Mouse (Mus musculus): ENCODE results near the gene Cacna1a. TPM values are rescaled to one million over a fixed set of nuclear protein-coding genes. Genes with fewer than 3 reads are reported as not detected.
A peak's percentile ranks its signal among the peaks of the same experiment; 100 is the strongest.
"Not testable (repeated sequence)": the region's sequence is repeated elsewhere in the genome, so short reads cannot be mapped to it uniquely, and the experiment has no call there.

Cacna1a gene
- polyA plus RNA-seq, 1 experiment from 2014 or later, result 6.0 TPM

DNA sequence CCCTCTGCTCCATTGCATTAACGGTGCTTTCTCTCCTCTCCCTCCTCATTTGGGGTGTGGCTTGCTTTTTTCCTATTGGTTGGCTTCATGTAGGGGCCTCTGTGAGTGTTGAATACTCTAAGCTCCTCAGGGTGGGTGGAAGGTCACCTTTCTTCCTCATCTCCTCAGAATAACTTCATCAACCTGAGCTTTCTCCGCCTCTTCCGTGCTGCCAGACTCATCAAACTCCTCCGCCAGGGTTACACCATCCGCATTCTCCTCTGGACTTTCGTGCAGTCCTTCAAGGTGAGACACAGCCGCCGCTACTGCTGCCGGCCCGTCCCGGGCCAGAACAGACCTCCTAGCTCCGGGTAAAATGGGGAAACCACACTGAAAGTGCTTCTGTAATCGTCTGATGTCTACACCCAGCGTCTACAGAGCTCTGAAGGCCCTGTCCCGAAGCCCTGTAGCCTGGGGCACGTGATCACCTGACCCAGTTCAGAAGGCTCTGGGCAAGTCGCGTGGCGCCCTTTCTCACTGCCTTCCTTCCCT lies 213.0 kb downstream of the Cacna1a start:
- Histone ChIP-seq H3K36me3 (replicated peaks; ENCODE audit: control insufficient read depth, insufficient read depth, low read depth, low read length) (no peaks in the 10 kb centered on the region), H3K4me1 (ENCODE audit: control insufficient read depth, insufficient read depth, low read length) (peaks cover 10% of the 10 kb centered on the region), H3K27me3 (ENCODE audit: control insufficient read depth, insufficient read depth, low read length) (peaks cover 5% of the 10 kb centered on the region), H3K27ac (replicated peaks; ENCODE audit: low read depth, low read length) (0 out of 2 replicates have a peak overlapping the region, but pooled peaks have one; percentile 13), H3K9me3 (replicated peaks; ENCODE audit: control insufficient read depth, low read length) (no peaks in the 10 kb centered on the region), H3K4me2 (ENCODE audit: low read depth, low read length) (peak overlapping the region; percentile 68), H3K4me3 (ENCODE audit: low read depth, low read length) (peak overlapping the region; percentile 32), H3K9ac (replicated peaks; ENCODE audit: low read length) (peak overlapping the region; percentile 43)
- 3% methylated on average over 19 of the region's 19 CpGs for WGBS
- ATAC-seq (replicated peaks; ENCODE audit: insufficient number of reproducible peaks, low FRiP score, low TSS enrichment, low read depth), result 0 out of 2 replicates have a peak, but pooled peaks have one; percentile 21
- DNase-seq (ENCODE audit: low spot score), result peak; percentile 53

DNA sequence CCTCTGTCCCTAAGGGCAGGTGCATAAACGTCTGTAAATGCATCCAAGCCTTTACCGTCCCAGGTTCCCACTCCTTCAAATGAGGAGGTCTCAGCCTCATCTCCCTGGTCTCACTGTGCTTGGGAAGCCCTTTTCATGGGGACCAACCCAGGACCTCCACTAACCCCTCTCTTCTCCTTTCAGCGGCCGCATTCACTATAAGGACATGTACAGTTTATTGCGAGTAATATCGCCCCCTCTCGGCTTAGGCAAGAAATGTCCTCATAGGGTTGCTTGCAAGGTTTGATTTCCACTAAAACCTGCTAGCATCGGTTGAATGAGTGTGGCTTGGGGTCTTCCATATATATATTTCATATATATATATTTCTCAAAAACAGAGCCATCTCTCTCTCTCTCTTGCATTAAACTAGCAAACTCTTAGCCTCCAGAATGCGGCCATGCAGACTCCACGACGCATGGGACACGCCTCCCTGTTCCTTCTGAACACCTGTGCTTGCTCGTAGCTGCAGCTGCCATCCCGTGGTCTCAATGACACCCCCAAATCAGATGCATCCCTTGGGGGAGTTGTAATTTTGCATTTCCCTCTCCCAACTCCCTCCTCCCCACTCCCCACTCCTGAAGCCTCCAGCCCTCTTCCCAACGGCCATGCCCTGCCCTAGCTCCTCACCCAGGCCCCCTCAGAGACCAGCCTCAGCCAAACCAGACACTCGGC lies 226.4 kb downstream of the Cacna1a start:
- Histone ChIP-seq H3K9me3 (replicated peaks; ENCODE audit: control insufficient read depth, low read length) (no peaks in the 10 kb centered on the region), H3K4me2 (ENCODE audit: low read depth, low read length) (no peak overlapping the region), H3K4me3 (ENCODE audit: low read depth, low read length) (no peak overlapping the region), H3K4me1 (ENCODE audit: control insufficient read depth, insufficient read depth, low read length) (peaks cover 5% of the 10 kb centered on the region), H3K36me3 (replicated peaks; ENCODE audit: control insufficient read depth, insufficient read depth, low read depth, low read length) (no peaks in the 10 kb centered on the region), H3K27ac (replicated peaks; ENCODE audit: low read depth, low read length) (no peak overlapping the region), H3K9ac (replicated peaks; ENCODE audit: low read length) (no peak overlapping the region), H3K27me3 (ENCODE audit: control insufficient read depth, insufficient read depth, low read length) (peaks cover 4% of the 10 kb centered on the region; the same call in 1 of the 2 replicates)
- WGBS, result 31% methylated on average over 16 of the region's 16 CpGs
- DNase-seq (ENCODE audit: low spot score) (peak; percentile 74), ATAC-seq (replicated peaks; ENCODE audit: insufficient number of reproducible peaks, low FRiP score, low TSS enrichment, low read depth) (no peak)

GRCm38 (mm10) chr8:84615666-84616485 lies 227.6 kb downstream of the Cacna1a start:
- H3K4me1 ChIP-seq (ENCODE audit: control insufficient read depth, insufficient read depth, low read length), result peaks cover 5% of the 10 kb centered on the region
- H3K27me3 ChIP-seq (ENCODE audit: control insufficient read depth, insufficient read depth, low read length), result peaks cover 4% of the 10 kb centered on the region; the same call in 1 of the 2 replicates
- H3K4me2 ChIP-seq (ENCODE audit: low read depth, low read length), result no peak overlapping the region
- H3K9me3 ChIP-seq (replicated peaks; ENCODE audit: control insufficient read depth, low read length), result no peaks in the 10 kb centered on the region
- no peaks in the 10 kb centered on the region for H3K36me3 ChIP-seq (replicated peaks; ENCODE audit: control insufficient read depth, insufficient read depth, low read depth, low read length)
- WGBS, result 20% methylated on average over 22 of the region's 22 CpGs
- H3K27ac ChIP-seq (replicated peaks; ENCODE audit: low read depth, low read length), result no peak overlapping the region
- H3K9ac ChIP-seq (replicated peaks; ENCODE audit: low read length), result peak overlapping the region; percentile 29; the same call in 1 of the 2 replicates
- DNase-seq (ENCODE audit: low spot score) (no peak), ATAC-seq (replicated peaks; ENCODE audit: insufficient number of reproducible peaks, low FRiP score, low TSS enrichment, low read depth) (0 out of 2 replicates have a peak, but pooled peaks have one; percentile 27)
- H3K4me3 ChIP-seq (ENCODE audit: low read depth, low read length), result no peak overlapping the region

DNA sequence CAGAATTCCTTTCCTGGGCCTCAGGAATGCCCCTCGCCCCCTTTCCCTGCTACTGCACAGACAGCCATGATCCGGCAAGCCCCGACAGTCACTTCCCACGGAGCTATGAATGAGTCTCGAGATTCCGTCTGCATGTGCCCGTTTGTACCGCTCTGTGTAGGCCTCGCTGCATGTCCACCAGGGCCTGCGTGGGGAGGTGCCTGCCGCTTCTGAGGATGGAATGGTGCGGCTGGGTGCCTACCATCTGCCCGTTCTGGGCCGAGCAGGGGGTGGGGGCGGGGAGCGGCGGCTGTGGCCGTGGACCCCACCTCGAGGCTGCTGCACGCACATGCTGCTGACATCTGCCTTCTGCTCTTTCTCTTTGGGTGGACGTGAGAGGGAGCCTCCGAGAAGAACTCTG lies 228.8 kb downstream of the Cacna1a start:
- H3K27me3 ChIP-seq (ENCODE audit: control insufficient read depth, insufficient read depth, low read length), result peaks cover 4% of the 10 kb centered on the region; the same call in 1 of the 2 replicates
- no peak for DNase-seq (ENCODE audit: low spot score)
- ATAC-seq (replicated peaks; ENCODE audit: insufficient number of reproducible peaks, low FRiP score, low TSS enrichment, low read depth), result no peak
- peaks cover 5% of the 10 kb centered on the region for H3K4me1 ChIP-seq (ENCODE audit: control insufficient read depth, insufficient read depth, low read length)
- no peak overlapping the region for H3K4me3 ChIP-seq (ENCODE audit: low read depth, low read length)
- no peaks in the 10 kb centered on the region for H3K36me3 ChIP-seq (replicated peaks; ENCODE audit: control insufficient read depth, insufficient read depth, low read depth, low read length)
- no peak overlapping the region for H3K4me2 ChIP-seq (ENCODE audit: low read depth, low read length)
- no peak overlapping the region for H3K27ac ChIP-seq (replicated peaks; ENCODE audit: low read depth, low read length)
- H3K9me3 ChIP-seq (replicated peaks; ENCODE audit: control insufficient read depth, low read length), result no peaks in the 10 kb centered on the region
- WGBS, result 46% methylated on average over 22 of the region's 22 CpGs
- no peak overlapping the region for H3K9ac ChIP-seq (replicated peaks; ENCODE audit: low read length)

- Histone ChIP-seq H3K9me3 (replicated peaks; ENCODE audit: control insufficient read depth, low read length) (no peaks in the 10 kb centered on the region), H3K27me3 (ENCODE audit: control insufficient read depth, insufficient read depth, low read length) (peaks cover 4% of the 10 kb centered on the region; the same call in 1 of the 2 replicates), H3K36me3 (replicated peaks; ENCODE audit: control insufficient read depth, insufficient read depth, low read depth, low read length) (no peaks in the 10 kb centered on the region), H3K4me3 (ENCODE audit: low read depth, low read length) (no peak overlapping the region), H3K4me2 (ENCODE audit: low read depth, low read length) (no peak overlapping the region), H3K27ac (replicated peaks; ENCODE audit: low read depth, low read length) (no peak overlapping the region), H3K9ac (replicated peaks; ENCODE audit: low read length) (no peak overlapping the region), H3K4me1 (ENCODE audit: control insufficient read depth, insufficient read depth, low read length) (peaks cover 3% of the 10 kb centered on the region; the same call in 1 of the 2 replicates)
- ATAC-seq (replicated peaks; ENCODE audit: insufficient number of reproducible peaks, low FRiP score, low TSS enrichment, low read depth) (no peak), DNase-seq (ENCODE audit: low spot score) (no peak)
- WGBS, result 72% methylated on average over 8 of the region's 8 CpGs
These were observed 232.9 kb downstream of the Cacna1a start for GRCm38 (mm10) chr8:84621102-84621625.

GRCm38 (mm10) chr8:84623425-84623824 lies 235.2 kb downstream of the Cacna1a start:
- H3K27ac ChIP-seq (replicated peaks; ENCODE audit: low read depth, low read length); H3K27me3 ChIP-seq (ENCODE audit: control insufficient read depth, insufficient read depth, low read length); H3K9me3 ChIP-seq (replicated peaks; ENCODE audit: control insufficient read depth, low read length); H3K4me1 ChIP-seq (ENCODE audit: control insufficient read depth, insufficient read depth, low read length); H3K4me2 ChIP-seq (ENCODE audit: low read depth, low read length); DNase-seq (ENCODE audit: low spot score); H3K36me3 ChIP-seq (replicated peaks; ENCODE audit: control insufficient read depth, insufficient read depth, low read depth, low read length); ATAC-seq (replicated peaks; ENCODE audit: insufficient number of reproducible peaks, low FRiP score, low TSS enrichment, low read depth); H3K9ac ChIP-seq (replicated peaks; ENCODE audit: low read length); H3K4me3 ChIP-seq (ENCODE audit: low read depth, low read length): not testable (repeated sequence)
- WGBS, result 70% methylated on average over 4 of the region's 4 CpGs

GRCm38 (mm10) chr8:84629586-84629985 lies 241.3 kb downstream of the Cacna1a start:
- ATAC-seq (replicated peaks; ENCODE audit: insufficient number of reproducible peaks, low FRiP score, low TSS enrichment, low read depth) (no peak), DNase-seq (ENCODE audit: low spot score) (no peak)
- no peaks in the 10 kb centered on the region for H3K9me3 ChIP-seq (replicated peaks; ENCODE audit: control insufficient read depth, low read length)
- no peak overlapping the region for H3K27ac ChIP-seq (replicated peaks; ENCODE audit: low read depth, low read length)
- H3K4me3 ChIP-seq (ENCODE audit: low read depth, low read length), result no peak overlapping the region
- H3K4me2 ChIP-seq (ENCODE audit: low read depth, low read length), result no peak overlapping the region
- no peak overlapping the region for H3K9ac ChIP-seq (replicated peaks; ENCODE audit: low read length)
- 70% methylated on average over 11 of the region's 11 CpGs for WGBS
- H3K4me1 ChIP-seq (ENCODE audit: control insufficient read depth, insufficient read depth, low read length), result no peaks in the 10 kb centered on the region
- no peaks in the 10 kb centered on the region for H3K27me3 ChIP-seq (ENCODE audit: control insufficient read depth, insufficient read depth, low read length)
- no peaks in the 10 kb centered on the region for H3K36me3 ChIP-seq (replicated peaks; ENCODE audit: control insufficient read depth, insufficient read depth, low read depth, low read length)
